Mouse (Mus musculus): ENCODE results near the gene Slc27a4. TPM values are rescaled to one million over a fixed set of nuclear protein-coding genes. Genes with fewer than 3 reads are reported as not detected.

The Slc27a4 gene
- 6.7 and 7.1 TPM in 2 replicates for polyA plus RNA-seq (2012; rRNA removed)

GRCm38 (mm10) chr2:29802075-29802826 is at the start of gene Slc27a4:
Slc27a4 (plus strand) TSS chr2:29802634.

GRCm38 (mm10) chr2:29787104-29787917 is 15.1 kb upstream of the Slc27a4 start, which contains the start of gene Coq4:
Coq4 (plus strand) TSS chr2:29787493.

GRCm38 (mm10) chr2:29787937-29788681 is 14.3 kb upstream of the Slc27a4 start, which contains the start of gene Trub2:
Trub2 (minus strand) TSS chr2:29788502.

GRCm38 (mm10) chr2:29820025-29820817 is 17.8 kb downstream of the Slc27a4 start, which contains the start of gene Urm1:
Urm1 (plus strand) TSS chr2:29820075.

Other genes with a start within 250 kb of the Slc27a4 start
- 8.9 and 10.2 TPM in 2 replicates for gene Rapgef1, start 182.9 kb upstream of the Slc27a4 start, polyA plus RNA-seq (2012; rRNA removed)
- gene Gm13420, start 50.9 kb upstream of the Slc27a4 start, polyA plus RNA-seq (2012; rRNA removed): 0.45 and 0.77 TPM in 2 replicates
- gene Gm13547, start 43.3 kb upstream of the Slc27a4 start, polyA plus RNA-seq (2012; rRNA removed): not detected in 2 replicates
- 9.4 and 9.7 TPM in 2 replicates for gene Coq4, start 15.1 kb upstream of the Slc27a4 start, polyA plus RNA-seq (2012; rRNA removed)
- 9.4 and 10.8 TPM in 2 replicates for gene Trub2, start 14.1 kb upstream of the Slc27a4 start, polyA plus RNA-seq (2012; rRNA removed)
- 13.4 and 14.4 TPM in 2 replicates for gene Urm1, start 17.4 kb downstream of the Slc27a4 start, polyA plus RNA-seq (2012; rRNA removed)
- 7.1 and 9.2 TPM in 2 replicates for gene Cercam, start 66.5 kb downstream of the Slc27a4 start, polyA plus RNA-seq (2012; rRNA removed)
- 13.0 and 18.6 TPM in 2 replicates for gene Odf2, start 86.6 kb downstream of the Slc27a4 start, polyA plus RNA-seq (2012; rRNA removed)
- 8.3 and 9.8 TPM in 2 replicates for gene Gle1, start 132.8 kb downstream of the Slc27a4 start, polyA plus RNA-seq (2012; rRNA removed)
- gene Sptan1, start 162.9 kb downstream of the Slc27a4 start, polyA plus RNA-seq (2012; rRNA removed): 34.7 and 35.9 TPM in 2 replicates
- 5.3 and 5.4 TPM in 2 replicates for gene Wdr34, start 246.2 kb downstream of the Slc27a4 start, polyA plus RNA-seq (2012; rRNA removed)